Mouse (Mus musculus): ENCODE data around the gene Lrit3.

The Lrit3 gene

DNA sequence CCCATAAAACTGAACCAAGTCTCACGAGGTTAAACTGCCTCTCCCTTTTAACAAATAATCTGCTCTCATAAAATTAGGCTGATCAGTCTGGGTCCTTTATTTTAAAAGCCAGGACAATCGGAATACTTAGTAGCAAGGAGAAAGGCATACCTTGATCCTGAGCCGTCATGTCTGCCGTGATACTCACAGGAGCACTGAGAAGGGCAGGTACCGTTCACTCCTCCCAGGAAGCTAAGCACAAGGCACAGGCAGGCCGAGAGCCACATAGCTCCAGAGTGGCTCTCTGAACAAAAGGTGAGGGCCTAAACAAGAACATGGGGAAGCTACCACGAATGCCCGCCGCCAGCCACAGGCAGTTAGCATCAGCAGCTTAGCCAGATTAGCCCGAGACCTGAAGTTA is at the start of gene Lrit3:
Gene Lrit3, minus strand, starts transcription at position 266 of the 400 bp plus-strand sequence.
- no peak for DNase-seq (ENCODE audit: inconsistent ontology term)

DNA sequence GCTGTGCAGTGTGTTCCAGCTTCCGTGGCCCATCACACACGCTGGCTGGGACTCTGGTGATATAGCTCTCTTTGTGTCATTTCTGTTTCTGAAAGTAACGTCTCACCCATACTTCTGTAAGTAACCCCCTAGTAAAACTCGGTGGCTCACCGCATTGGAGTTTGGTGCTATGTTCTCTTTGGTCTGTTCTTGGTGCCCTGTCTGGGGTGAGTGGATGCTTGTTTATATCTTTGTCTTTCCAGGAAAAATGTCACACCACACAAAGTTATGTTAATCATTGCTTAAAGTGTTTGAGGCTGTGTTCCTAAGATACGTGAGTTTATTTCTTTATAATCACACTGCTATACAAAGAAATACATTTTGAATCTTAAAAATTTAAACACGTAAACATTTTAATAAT is 43.0 kb upstream of the Lrit3 start:
- DNase-seq (ENCODE audit: inconsistent ontology term), result no peak

DNA sequence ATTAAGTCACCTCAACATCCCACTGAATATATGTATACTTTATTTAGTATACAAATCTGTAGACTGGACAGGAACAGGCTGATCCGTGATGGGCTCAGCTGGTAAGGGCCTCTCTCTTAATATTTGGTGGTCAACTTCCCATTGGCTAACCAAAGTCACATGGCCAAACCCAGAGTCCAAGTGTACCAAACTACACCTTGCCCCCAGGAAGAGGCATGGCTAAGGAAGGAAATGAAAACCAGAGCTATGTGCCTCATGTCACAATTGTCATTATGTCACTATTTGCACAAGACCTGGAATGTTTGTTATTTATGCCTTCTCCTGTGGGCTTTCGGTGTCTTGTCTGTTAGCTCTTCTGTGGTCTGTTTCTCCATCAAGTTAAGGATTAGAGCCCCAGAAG is 42.0 kb upstream of the Lrit3 start:
- DNase-seq (ENCODE audit: inconsistent ontology term), result no peak

DNA sequence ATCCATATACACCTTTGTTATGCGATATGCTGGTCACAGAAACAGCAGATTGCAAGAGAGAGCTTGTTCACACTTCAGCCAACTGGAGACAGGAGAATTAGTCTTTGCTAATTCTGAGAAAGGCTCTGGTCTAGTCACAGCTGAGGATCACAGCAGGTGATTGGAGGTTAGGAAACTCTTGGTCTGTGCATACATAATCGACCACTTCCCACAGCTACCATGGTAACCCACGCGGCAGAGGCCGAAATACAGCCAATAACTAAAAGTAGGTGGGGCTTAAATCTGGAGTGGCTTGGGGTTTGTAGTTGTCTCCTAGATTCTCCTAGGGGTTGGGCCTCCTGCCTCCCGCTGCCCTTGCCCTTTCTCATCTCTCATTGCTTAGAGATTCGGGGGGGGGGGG is 34.2 kb upstream of the Lrit3 start:
- no peak for DNase-seq (ENCODE audit: inconsistent ontology term)

DNA sequence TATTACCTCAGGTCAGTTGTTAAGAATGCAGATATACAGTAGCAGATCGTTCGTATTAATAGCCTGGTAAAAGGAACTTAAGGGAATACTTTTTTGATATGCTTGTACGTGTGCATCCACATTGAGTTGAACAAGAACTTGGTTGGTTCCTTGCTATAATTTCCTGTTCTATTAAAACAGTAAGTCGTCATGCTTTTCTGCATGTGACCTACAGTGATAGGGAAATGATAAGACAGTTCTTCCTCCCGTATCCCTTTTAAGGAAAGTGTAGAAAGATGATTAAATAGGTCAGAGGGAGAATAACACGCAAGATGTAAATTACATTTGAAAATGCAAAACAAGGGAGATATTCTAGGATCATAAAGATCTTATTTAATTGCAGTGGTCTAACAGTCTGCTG is 33.1 kb upstream of the Lrit3 start:
- no peak for DNase-seq (ENCODE audit: inconsistent ontology term)

DNA sequence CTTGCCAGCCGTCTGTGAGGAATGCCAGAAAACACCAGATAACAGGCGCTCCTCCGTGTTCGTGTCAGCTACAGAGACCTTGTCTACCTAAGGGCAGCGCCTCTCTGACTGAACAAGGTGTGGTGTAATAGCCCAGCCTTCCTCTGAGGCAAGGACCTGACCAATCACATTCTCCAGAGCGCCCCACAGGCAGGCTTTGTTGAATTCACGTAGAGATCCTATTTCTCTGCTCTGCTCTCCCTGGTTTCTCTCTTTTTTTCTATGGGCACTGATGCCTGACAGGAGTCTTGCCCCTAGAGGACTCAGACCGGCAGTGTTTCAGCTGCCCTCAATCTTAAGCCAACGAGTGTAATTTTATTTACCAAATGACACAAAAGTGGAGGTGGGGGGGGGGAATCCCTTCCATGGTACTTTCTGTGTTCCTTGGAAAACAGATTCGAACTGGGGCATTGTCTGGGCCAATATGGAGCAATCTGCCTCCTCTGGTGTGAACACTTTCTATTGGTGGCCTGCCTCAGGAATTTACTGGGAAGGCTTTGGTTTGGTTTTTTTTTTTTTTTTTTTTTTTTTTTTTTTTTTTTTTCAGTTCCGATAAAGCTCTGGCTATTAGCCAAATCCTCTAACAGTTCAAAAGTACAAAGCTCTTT is 32.3 kb upstream of the Lrit3 start:
- peak; percentile 30 for DNase-seq (ENCODE audit: inconsistent ontology term)

DNA sequence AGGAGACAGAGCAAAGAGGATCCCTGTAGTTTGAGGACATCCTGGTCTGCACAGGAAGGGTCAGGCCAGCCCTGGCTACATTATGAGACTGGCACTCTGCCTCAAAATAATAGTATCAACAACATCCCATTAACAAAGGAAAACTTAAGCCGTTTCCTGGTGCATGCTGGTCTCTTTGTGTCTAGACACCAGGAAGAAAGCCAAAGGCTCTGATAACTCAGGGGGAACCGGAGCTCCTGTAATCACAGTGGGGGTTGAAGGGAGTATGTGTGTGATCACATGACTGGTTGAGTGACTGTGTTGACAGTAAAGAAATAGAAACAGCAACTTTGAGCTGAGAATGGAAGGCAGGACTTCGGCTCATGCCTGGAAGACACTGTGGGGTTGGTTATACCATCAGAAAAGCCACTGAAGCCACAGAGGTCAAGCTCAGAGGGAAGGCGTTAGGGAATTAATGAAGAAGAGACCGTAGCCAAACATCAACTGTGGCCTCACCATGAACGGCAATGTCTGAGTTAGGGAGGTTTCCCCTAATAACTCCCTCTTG is 31.6 kb upstream of the Lrit3 start, which contains the start of gene Cfi:
Gene Cfi, plus strand, starts transcription at position 497 of the 547 bp plus-strand sequence.
- DNase-seq (ENCODE audit: inconsistent ontology term), result no peak

DNA sequence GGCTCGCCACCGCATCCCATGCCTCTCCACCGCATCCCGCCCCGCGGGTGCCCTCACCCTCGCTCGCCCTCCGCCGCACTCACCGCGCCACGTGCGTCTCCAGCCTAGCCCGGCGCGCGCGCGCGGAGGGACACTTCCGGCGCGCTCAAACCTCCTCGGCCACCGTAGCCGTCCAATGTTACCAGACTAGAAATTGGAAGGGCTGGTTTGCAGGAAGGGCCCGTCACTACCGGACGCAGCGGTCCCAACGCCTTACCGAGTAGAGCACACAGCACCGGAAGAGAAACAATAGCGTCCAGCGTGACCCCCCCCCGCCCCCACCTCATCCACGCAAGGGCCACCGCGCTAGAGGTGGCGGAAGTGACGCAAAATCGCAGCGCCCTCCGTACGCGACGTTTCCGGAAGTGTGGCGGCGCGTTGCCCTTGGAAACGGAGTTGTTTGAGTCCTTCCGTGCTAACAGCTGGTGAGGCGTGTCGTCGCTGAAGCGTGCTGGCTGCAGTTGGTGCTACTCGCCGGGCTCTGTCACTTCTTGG is 27.3 kb upstream of the Lrit3 start, which contains the start of gene Gar1:
Gene Gar1, minus strand, starts transcription at position 362 of the 534 bp plus-strand sequence.
- peak; percentile 96 for DNase-seq (ENCODE audit: inconsistent ontology term)

DNA sequence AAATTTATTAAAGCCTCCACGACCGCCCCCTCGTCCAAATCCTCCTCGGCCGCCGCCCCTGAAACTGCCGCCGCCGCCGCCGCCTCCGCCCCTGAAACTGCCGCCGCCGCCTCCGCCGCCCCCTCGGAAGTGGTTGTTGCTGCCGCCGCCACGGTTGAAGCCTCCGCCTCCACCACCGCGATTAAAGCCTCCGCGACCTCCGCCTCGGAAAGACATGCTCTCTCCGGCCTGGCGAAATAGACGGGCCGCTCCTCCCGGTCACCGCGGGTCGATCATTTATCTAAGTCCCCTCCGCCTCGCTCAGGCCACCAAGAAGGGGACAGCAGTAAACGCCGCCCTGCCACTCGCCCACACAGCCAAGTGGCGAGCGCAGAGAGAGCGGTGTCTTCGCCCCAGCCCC is 26.8 kb upstream of the Lrit3 start:
- DNase-seq (ENCODE audit: inconsistent ontology term), result no peak

DNA sequence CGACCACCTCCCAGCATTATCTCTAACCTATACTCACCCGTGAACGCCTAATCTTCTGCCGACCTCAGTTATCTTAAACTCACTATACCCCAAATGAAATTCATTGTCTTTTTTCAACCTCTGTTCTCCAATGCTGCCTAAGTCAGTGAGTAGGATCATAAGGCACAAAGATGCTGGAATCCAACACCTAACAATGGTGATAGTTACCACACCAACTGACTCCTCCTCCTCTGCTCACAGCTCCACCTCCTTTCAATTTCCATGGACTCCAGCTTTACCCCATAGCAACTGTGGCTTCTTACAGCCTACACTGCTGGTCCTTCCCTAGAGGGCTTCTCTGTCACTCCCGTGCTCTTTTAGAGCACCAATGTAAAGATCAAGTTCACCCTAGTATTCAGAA is 23.9 kb upstream of the Lrit3 start:
- DNase-seq (ENCODE audit: inconsistent ontology term), result no peak

DNA sequence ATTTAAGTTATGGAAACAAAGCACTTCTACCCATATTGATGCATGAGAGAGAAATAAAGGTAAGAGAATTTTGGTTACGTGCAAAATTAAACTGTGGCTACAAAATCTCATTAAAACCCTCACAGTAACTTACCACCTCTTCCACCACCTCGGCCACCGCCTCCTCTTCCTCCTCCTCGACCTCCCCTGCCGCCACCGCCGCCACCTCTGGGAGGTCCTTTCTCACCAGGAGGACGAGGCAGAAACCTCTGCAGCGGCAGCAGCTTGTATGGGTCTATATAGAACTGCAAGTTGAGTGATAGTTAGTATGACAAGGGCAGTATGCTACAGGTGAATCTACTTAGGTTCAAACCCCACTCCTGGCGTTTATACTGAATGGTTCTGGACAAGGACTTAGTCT is 22.9 kb upstream of the Lrit3 start:
- DNase-seq (ENCODE audit: inconsistent ontology term), result no peak

DNA sequence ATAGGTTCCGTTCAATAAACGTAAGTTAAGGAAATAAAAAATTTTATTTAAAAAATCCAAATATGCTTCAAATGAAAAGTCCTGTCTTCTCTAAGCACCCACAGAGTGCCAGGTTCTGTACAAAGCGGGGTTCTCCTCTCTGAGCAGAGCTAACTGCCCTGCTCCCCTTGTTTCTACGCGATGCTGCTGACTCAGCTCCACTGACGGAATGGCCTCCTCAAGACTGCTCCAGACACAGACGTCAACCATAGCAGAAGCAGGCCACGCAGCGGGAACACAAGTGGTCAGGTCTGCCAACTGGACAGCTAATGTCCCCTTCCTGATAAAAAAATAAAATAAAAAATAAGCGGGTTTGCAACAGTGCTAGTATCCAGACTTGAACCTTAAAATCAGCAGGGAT is 21.1 kb upstream of the Lrit3 start:
- no peak for DNase-seq (ENCODE audit: inconsistent ontology term)

DNA sequence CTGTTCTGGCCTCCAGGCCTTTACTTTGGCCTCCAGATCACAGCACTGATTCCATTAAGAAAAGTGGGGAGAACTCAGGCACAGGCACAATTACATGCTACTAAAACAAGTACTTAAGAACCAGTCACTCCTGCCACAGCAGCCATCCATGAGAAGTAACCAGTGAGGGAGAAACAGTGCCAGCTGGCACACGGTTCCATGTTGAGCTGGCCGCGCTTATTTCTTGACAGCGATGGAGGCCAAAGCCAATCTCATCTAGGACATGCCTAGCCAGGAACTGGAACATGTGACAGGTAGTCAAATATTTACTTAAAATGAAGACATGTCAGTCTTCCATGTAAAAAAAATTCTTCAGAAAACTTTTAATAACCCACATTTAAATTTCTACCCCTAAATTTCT is 20.3 kb upstream of the Lrit3 start:
- no peak for DNase-seq (ENCODE audit: inconsistent ontology term)

DNA sequence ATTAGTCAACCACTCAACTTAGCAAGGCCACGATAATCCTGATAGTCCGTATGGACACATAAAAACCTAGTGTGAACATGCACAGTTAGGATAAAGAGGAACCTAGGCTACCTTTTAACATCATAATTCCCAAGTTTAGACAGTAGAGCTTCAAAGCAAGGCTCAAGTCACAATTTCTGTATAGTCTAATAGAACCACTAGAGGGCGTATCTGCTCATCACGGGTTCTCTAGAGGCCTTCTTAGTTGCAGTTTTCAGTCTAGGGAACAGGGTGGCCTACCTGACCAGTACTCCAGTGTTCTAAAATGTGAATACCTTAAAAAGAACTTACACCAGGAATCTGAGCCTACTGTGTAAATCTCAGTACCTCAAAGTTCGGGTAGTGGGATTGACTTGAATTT is 19.5 kb upstream of the Lrit3 start:
- peak; percentile 27 for DNase-seq (ENCODE audit: inconsistent ontology term)

DNA sequence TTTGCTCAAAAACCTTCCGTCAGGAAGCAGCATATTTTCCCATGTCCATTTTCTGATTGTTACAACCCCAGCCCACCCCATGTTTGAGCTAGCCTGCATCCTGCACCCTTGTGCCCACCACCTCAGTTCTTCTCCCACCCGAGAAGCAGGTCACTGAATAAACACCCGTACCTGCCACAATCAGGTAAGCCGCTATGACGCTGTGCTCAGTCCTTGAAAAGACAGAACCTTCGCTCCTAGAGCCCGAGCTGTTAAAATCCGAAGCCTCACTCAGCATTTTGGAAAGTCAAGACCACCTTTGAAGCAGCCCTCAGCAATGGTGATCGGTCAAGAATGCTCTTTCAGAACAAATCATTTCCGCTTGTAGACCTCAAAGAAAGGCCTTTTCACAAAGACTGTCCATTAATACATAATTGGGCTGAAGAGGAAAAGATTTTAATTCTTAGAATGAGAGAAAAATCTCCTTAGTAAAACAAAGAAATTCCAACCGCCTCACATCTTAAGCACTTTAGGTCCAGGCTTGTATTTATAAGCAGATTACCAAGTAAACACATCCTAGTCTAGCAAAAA is 18.5 kb upstream of the Lrit3 start, which contains the start of gene Rrh:
Gene Rrh, minus strand, starts transcription at position 382 of the 570 bp plus-strand sequence.
- peak; percentile 83 for DNase-seq (ENCODE audit: inconsistent ontology term)

DNA sequence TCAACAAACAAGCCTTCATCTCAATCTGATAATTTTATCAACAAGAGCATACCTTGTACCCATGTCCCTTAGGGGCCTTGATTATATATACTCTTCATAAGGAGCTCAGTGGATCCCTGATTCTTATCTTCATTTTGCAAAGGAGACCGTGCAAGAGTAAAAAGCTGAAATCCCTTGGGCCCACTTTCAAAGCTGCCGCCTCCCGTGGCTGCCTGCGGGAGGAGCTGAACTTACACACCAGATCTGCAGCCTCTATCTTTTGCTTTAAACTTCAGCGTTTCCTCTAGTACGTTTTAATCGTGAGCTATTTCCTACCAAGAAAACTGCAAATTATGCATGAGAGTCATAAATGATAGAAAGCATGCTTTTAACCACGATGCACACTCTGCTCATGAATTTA is 17.9 kb upstream of the Lrit3 start:
- peak; percentile 54 for DNase-seq (ENCODE audit: inconsistent ontology term)

DNA sequence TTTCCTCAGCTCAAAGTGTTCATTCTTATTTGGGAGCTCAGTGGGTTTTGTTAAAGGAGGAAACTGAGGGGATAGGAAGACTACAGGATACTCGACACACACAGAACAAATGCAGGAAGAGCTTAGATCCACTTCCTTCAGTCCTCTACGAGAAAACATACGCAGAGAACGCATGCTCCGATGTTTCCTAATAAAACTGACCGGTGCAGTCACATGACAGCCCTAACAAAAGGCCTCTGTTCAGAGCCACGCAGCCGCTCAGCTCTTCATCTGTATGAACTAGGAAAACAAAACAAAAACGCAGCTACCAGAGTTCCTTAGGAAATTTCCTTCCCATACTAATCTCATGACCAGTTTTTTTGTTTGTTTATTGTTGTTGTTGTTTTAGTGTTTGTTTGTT is 17.0 kb upstream of the Lrit3 start:
- peak; percentile 76 for DNase-seq (ENCODE audit: inconsistent ontology term)

DNA sequence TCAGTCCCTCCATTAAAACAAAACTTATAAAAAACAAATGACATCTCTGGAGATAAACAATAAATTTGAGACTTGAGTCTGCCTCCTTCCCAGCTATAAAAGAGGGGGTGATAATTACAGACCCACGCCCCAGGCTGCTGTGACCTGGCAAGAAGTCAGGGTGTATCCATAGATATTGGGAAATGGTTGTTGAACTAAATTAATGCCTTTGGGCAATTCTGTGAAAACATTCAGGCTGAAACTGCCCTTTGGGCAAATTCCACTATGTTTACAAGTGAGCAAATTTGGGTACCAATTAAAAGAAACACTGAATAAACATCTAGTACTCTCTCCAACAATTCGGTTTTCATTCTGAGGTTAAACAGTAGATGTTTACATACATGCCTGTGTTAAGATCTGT is 4.8 kb downstream of the Lrit3 start:
- no peak for DNase-seq (ENCODE audit: inconsistent ontology term)

DNA sequence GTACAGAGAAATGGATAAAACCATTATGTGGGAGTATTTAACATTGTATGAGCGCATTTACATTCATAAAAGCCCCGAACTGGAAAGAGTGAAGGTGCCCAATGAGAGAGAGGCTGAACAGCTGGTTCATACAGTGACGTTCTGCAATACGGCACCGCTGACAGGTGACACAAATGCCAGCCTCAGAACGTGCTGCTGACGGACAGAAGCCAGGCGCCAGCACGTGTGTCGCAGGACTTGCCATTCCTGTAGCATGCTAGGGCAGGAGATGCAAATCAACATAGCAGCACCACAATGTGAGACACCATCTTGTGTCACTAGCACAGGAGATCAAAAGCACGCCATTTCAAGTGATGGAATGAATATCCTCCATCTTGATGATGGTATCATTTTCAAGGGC is 5.3 kb downstream of the Lrit3 start:
- no peak for DNase-seq (ENCODE audit: inconsistent ontology term)

DNA sequence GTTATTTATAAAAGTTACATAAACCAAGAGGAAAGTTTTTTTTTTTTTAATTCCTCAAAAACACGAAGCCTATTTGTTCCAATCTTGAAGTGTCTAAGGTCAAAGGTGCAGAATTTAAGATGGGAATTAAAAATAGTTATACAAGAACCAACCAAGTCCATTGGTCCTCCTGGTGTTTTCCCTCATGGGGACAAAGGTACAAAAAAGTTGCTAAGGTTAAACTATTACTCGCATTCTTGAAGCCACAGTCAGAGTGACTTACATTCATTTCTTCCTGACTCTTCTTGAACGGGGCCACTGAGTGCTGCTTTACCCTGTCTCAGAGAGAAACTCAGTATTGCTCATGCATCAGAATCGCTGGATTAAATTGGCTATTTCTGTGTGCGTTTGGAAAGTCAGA is 6.5 kb downstream of the Lrit3 start:
- DNase-seq (ENCODE audit: inconsistent ontology term), result no peak

DNA sequence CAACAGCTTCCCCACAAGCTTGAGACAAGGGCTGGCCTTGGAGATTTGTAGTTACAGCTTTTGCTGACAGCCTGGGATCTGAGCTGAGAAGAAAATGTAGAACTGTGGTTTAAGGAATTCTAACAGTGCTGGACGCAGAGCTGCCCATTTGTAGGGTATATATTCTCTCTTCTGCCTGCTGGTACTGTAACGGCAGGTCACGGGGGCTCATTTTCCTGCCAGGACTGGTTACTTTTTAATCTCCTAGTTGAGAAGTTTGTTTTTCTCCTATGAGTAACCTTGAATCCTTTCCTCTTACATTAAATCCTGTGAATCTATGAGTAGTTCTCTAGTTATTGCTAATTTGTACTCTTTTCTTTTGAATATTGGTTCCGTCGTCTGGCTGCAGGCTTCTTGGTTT is 10.0 kb downstream of the Lrit3 start:
- DNase-seq (ENCODE audit: inconsistent ontology term), result no peak

DNA sequence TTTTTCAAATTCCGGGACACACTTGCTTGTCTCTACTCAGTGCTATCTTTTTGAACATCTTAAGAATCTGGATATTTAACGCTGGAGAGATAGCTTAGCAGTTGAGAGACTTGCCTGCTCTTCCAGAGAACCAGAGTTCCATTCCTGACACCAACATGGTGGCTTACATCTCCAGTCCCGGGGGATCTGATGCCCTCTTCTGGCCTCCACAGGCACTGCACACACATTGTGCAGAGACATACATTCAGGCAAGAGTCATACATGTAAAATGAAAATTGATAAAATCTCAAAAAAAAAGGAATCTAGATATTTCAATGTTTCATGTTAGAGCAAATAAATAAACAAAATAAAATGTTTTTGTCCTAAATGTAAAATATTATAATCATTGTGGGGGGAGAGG is 21.1 kb downstream of the Lrit3 start:
- no peak for DNase-seq (ENCODE audit: inconsistent ontology term)

DNA sequence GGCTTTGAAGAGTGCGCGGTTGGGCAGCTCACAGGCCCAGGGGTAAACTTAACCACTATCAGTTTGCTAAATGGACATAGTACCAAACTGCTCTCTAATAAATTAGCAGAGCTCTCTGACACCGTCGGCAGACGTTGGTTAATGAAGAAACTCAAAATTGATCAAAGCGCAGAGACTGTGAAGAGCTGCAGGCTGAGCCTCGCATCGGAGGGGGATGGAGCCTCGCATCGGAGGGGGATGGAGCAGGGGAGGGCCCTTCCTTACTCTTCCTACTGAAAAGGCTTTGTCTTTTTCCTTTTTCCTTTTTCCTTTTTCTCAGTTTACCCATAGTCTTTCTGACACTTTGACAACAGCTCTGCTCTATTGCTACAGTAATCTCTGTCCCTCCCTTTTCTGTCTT is 22.4 kb downstream of the Lrit3 start:
- no peak for DNase-seq (ENCODE audit: inconsistent ontology term)
